Mouse (Mus musculus) CH12.LX (cell line): ENCODE measurements around the gene Sde2.

ENCODE experiments used
- BHLHE40 ChIP-seq: IDR thresholded peaks from 2 replicates; pipeline ENCODE4 v1.6.1; 2011; ENCODE audit warnings: mild to moderate bottlenecking, low read depth, low read length, improper control_type of control experiment
- CTCF ChIP-seq, 2 experiments: IDR thresholded peaks in 1 of 2; conservative IDR thresholded peaks in 1 of 2; 2 replicates each; pipeline ENCODE4 v1.5.1; 2011 to 2012; ENCODE audit warnings: low read depth in 2 of 2, low read length in 2 of 2, improper control_type of control experiment in 1 of 2, inconsistent platforms in 1 of 2, mild to moderate bottlenecking in 1 of 2, moderate library complexity in 1 of 2
- E2F4 ChIP-seq: IDR thresholded peaks from 2 replicates; pipeline ENCODE4 v1.6.1; 2011; ENCODE audit warnings: low read depth, low read length, improper control_type of control experiment; ENCODE audit not compliant: insufficient replicate concordance
- EP300 ChIP-seq: IDR thresholded peaks from 2 replicates; pipeline ENCODE4 v1.6.1; 2011; ENCODE audit warnings: low read length, improper control_type of control experiment
- KAT2A ChIP-seq: IDR thresholded peaks from 2 replicates; pipeline ENCODE4 v1.6.1; 2012; ENCODE audit warnings: low read length, improper control_type of control experiment, inconsistent platforms; ENCODE audit not compliant: insufficient replicate concordance
- MAX ChIP-seq: IDR thresholded peaks from 2 replicates; pipeline ENCODE4 v1.6.1; 2011; ENCODE audit warnings: low read length, improper control_type of control experiment
- NRF1 ChIP-seq: IDR thresholded peaks from 2 replicates; pipeline ENCODE4 v1.6.1; 2014; ENCODE audit warnings: low read depth, mild to moderate bottlenecking, inconsistent platforms, low read length, improper control_type of control experiment, moderate library complexity
- PAX5 ChIP-seq: IDR thresholded peaks from 2 replicates; pipeline ENCODE4 v1.6.1; 2012; ENCODE audit warnings: low read length, inconsistent platforms, mixed read lengths
- POLR2A ChIP-seq: IDR thresholded peaks from 2 replicates; pipeline ENCODE4 v1.6.1; 2011; ENCODE audit warnings: low read depth, mild to moderate bottlenecking, improper control_type of control experiment, low read length
- SMC3 ChIP-seq: IDR thresholded peaks from 2 replicates; pipeline ENCODE4 v1.6.1; 2011; ENCODE audit warnings: low read depth, low read length, improper control_type of control experiment
- USF2 ChIP-seq: conservative IDR thresholded peaks from 2 replicates; pipeline ENCODE4 v1.6.1; 2011; ENCODE audit warnings: low read depth, low read length, improper control_type of control experiment
- ZMIZ1 ChIP-seq: IDR thresholded peaks from 2 replicates; pipeline ENCODE4 v1.6.1; 2012; ENCODE audit warnings: low read depth, mild to moderate bottlenecking, inconsistent platforms, low read length, improper control_type of control experiment

DNA sequence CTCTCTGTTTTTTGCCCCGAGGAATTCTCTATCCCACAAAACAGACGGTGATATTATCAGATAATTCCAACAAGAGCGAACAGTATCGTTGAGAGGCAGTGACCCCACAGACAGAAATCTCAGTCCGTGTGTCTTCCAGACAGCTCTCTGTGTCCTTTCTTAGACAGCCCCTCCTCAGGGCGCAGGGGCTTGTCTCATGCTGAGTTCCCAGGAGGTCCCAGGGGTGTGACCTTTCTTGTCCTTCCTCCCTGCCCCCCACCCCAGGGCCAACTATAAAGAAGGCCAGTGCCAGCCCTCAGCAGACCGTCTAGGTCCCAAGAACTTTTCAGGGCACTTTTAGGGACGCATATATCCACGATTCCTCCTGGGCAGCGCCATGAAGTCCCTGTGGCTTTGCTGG is 41.9 kb downstream of the Sde2 start, which contains the start of gene Lefty2:
- no peak for TF ChIP-seq CTCF (conservative IDR thresholded peaks at IDR 0.05 in 1 of 2, IDR thresholded peaks at IDR 0.05 in 1 of 2; ENCODE audit: low read depth in 2 of 2, low read length in 2 of 2)
- no peak for TF ChIP-seq SMC3
- TF ChIP-seq E2F4: no peak
- no peak for TF ChIP-seq KAT2A
- no peak for TF ChIP-seq PAX5
- no peak for TF ChIP-seq ZMIZ1
- TF ChIP-seq EP300: no peak
- no peak for TF ChIP-seq POLR2A
- TF ChIP-seq BHLHE40: no peak
- TF ChIP-seq NRF1: no peak
- no peak for TF ChIP-seq USF2
- TF ChIP-seq MAX: no peak
